Mouse (Mus musculus): ENCODE results near the gene Psph.

- TF ChIP-seq CTCF (conservative IDR thresholded peaks at IDR 0.05; ENCODE audit: low read length) (no peak), POU5F1 (IDR thresholded peaks at IDR 0.05; ENCODE audit: borderline replicate concordance, low read length) (no peak)
Measured at GRCm38 (mm10) chr5:129726784-129727183, 60.5 kb downstream of the Psph start.

Data from E14TG2a.4 (cell line).